ENCODE assay signal across 17 mouse cellular contexts in genomic region chr10:108710514-108710913, GRCm38 (mm10). TPM values are rescaled to one million over a fixed set of nuclear protein-coding genes. Genes with fewer than 3 reads are reported as not detected.
DNase-seq lines count a peak whose midpoint lies in the region; ATAC-seq and TF ChIP-seq lines count a peak whose summit lies in the region.
"Had no signal": no experiment of that assay in that cellular context is flagged by ENCODE, and none has a peak within 500 bp of the region (broad histone marks: within the 10 kb centered on the region; RNA-seq: fewer than 3 reads in every experiment).

No protein-coding gene starts in this region.

- DNase-seq in kidney, postnatal 14 days = peak; percentile 10
- DNase-seq in kidney, postnatal 10 days = no peak
- peak; percentile 38 for DNase-seq in lung, postnatal 0 days (ENCODE audit: low spot score)
- DNase-seq in lung, postnatal 25 days (ENCODE audit: low spot score) = no peak
- peak; percentile 42 to 90 for DNase-seq in left cerebral cortex, postnatal 25 days (ENCODE audit: low spot score in 2 of 2)
- no peak for DNase-seq in cerebellum, postnatal 14 days
- no peak for DNase-seq in spleen, adult 12 weeks (ENCODE audit: low spot score)
- DNase-seq: adrenal gland, adult 2 months; cerebellum, postnatal 25 days; lung, adult 2 months; spleen, adult 18-20 months had no signal

- ATAC-seq in lung, postnatal 0 days = no peak
- ATAC-seq in forebrain, embryonic 15.5 days (replicated peaks) = peak; percentile 85

- intact Hi-C loops in left cerebral cortex, postnatal 25 days (cut with DNase I) = no loop called here

- WGBS in lung, postnatal 0 days = 58% methylated on average over 5 of the region's 5 CpGs
- WGBS in forebrain, embryonic 15.5 days = 51% methylated on average over 5 of the region's 5 CpGs

- TF ChIP-seq CTCF in lung, postnatal 0 days (IDR thresholded peaks at IDR 0.05) = no peak

- H3K27ac ChIP-seq in lung, postnatal 0 days (ENCODE audit: low read length) = no peak overlapping the region
- peak overlapping the region; percentile 62; the same call in 1 of the 2 replicates for H3K27ac ChIP-seq in forebrain, embryonic 15.5 days (replicated peaks)
- H3K27ac ChIP-seq: embryonic facial prominence, embryonic 13.5 days had no signal

- TF ChIP-seq EP300 in lung, postnatal 0 days (IDR thresholded peaks at IDR 0.05) = no peak

- H3K27me3 ChIP-seq in lung, postnatal 0 days (replicated peaks; ENCODE audit: insufficient read depth, low read length) = no peaks in the 10 kb centered on the region
- H3K27me3 ChIP-seq in forebrain, embryonic 15.5 days = no peaks in the 10 kb centered on the region
- H3K27me3 ChIP-seq: embryonic facial prominence, embryonic 13.5 days had no signal

- H3K9me3 ChIP-seq in lung, postnatal 0 days (ENCODE audit: low read length) = no peaks in the 10 kb centered on the region
- H3K9me3 ChIP-seq in forebrain, embryonic 15.5 days = no peaks in the 10 kb centered on the region
- H3K9me3 ChIP-seq: embryonic facial prominence, embryonic 13.5 days had no signal

- H3K4me3 ChIP-seq in lung, postnatal 0 days (ENCODE audit: low read depth, low read length) = no peak overlapping the region
- H3K4me3 ChIP-seq in forebrain, embryonic 15.5 days = no peak overlapping the region
- H3K4me3 ChIP-seq: embryonic facial prominence, embryonic 13.5 days had no signal

- H3K9ac ChIP-seq in lung, postnatal 0 days (replicated peaks; ENCODE audit: low read depth) = no peak overlapping the region
- H3K9ac ChIP-seq in forebrain, embryonic 15.5 days (replicated peaks) = no peak overlapping the region
- H3K9ac ChIP-seq: embryonic facial prominence, embryonic 13.5 days had no signal

- no peak overlapping the region for H3K4me2 ChIP-seq in lung, postnatal 0 days (replicated peaks; ENCODE audit: low read depth, low read length)
- no peak overlapping the region for H3K4me2 ChIP-seq in forebrain, embryonic 15.5 days (replicated peaks)
- H3K4me2 ChIP-seq: embryonic facial prominence, embryonic 13.5 days had no signal

- H3K36me3 ChIP-seq in lung, postnatal 0 days (ENCODE audit: insufficient read depth, low read length) = no peaks in the 10 kb centered on the region
- H3K36me3 ChIP-seq in forebrain, embryonic 15.5 days = no peaks in the 10 kb centered on the region
- H3K36me3 ChIP-seq: embryonic facial prominence, embryonic 13.5 days had no signal

- H3K4me1 ChIP-seq in lung, postnatal 0 days (ENCODE audit: insufficient read depth, low read depth, low read length) = no peaks in the 10 kb centered on the region
- peaks cover 9% of the 10 kb centered on the region; the same call in 1 of the 2 replicates for H3K4me1 ChIP-seq in forebrain, embryonic 15.5 days
- H3K4me1 ChIP-seq: embryonic facial prominence, embryonic 13.5 days had no signal

RNA-seq across cellular contexts. Expression of gene Gm5136, which starts 10.6 kb away (rescaled TPM):
- not detected in 2 replicates for polyA plus RNA-seq in lung, postnatal 0 days (2015; fragmentation: Nextera tagmentation; extraction: Ambion mirVana)
- 0.34 and 0.39 TPM in 2 replicates for polyA plus RNA-seq in forebrain, embryonic 15.5 days (2015; fragmentation: Nextera tagmentation; extraction: Ambion mirVana)
- 1 to 10 TPM; 2.9 to 5.1 TPM for total RNA-seq in left cerebral cortex, postnatal 25 days (2021)
- total RNA-seq: adrenal gland, adult 2 months; gastrocnemius, adult 18-20 months; heart, adult 8-10 months; heart, postnatal 25 days; megakaryocyte-erythroid progenitor cell, adult 5-6 weeks had no signal
- polyA plus RNA-seq: adrenal gland, adult 2 months; embryonic facial prominence, embryonic 13.5 days; lung, adult 2 months had no signal

Comparison
In these comparisons a context has a peak if more than half of its experiments do, and no peak if none do; other contexts are left out.
1. DNase-seq: peak in kidney, postnatal 14 days (single experiment), lung, postnatal 0 days (single experiment) and left cerebral cortex, postnatal 25 days (2 of 2); none in kidney, postnatal 10 days (single experiment), lung, postnatal 25 days (single experiment), cerebellum, postnatal 14 days (0 of 2) and spleen, adult 12 weeks (single experiment).